Mouse (Mus musculus) frontal cortex, postnatal 10 days (tissue): ENCODE results near the gene Gps2.
A peak's percentile ranks its signal among the peaks of the same experiment; 100 is the strongest.
"Not testable (repeated sequence)": the region's sequence is repeated elsewhere in the genome, so short reads cannot be mapped to it uniquely, and the experiment has no call there.

Source experiments
- DNase-seq, 2 experiments: peaks; one replicate each; pipeline ENCODE4 v3.0.0; 2022; ENCODE audit warnings: low spot score in 2 of 2, mixed read lengths in 1 of 2

The Gps2 gene

DNA sequence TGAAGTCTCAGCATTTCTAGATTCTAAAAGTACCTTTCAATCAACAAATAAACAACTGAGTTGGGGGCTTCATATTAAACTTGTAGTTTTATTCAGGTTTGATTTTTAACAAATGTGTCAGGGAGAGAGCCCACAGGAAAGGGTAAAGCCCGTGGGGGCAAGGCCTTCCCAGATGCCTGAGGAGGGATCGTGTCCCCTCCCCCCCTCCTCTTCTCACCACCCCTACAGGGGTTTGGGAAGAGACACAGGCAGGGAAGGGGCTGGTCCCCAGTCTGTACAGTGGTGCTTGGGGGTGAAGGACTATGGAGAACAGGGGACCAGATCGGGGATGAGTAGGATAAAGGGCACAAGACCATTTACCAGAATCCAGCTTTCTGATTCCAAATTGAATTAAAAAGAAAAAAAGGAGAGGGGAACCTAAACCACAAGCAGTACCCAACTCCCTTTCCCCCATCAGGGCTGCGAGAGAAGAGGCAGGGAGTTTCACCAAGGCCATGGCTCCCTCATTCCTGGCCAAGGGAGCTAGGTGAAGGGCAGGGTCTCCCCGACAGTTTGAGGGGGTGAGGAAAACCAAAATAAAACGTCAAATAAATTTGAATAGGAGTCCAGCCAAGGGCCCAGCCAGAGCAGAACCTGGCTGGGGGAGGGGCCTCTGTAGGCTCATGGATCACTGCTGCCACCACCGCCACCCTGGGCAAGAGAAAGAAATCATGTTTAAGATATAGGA is 3.1 kb downstream of the Gps2 start:
- peak in 1 of 2 experiments; percentile 8 for DNase-seq

DNA sequence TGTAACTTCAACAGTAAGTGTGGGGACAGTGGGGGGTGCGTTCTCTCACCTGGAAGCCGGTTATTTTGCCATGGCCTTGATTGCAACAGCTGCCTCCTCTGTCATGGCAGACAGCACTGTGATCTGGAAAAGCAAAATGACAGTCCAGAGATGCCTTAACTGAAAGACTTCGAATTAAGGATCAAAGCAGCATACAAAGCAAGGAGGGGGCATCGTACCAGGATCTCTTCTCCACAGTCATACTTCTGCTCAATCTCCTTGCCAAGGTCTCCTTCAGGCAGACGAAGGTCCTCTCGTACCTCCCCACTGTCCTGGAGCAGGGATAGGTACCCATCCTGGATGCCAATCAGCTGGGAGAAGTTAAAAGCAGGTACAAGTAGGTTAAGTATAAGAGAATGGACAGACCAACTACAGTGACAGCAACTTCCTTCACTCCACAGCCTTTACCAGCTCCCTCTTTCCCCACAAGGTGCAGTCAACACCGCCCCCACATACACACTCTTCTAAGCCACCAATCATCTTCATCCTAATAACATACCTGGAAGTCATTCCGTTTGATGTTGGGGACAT is 3.8 kb downstream of the Gps2 start:
- DNase-seq = no peak

DNA sequence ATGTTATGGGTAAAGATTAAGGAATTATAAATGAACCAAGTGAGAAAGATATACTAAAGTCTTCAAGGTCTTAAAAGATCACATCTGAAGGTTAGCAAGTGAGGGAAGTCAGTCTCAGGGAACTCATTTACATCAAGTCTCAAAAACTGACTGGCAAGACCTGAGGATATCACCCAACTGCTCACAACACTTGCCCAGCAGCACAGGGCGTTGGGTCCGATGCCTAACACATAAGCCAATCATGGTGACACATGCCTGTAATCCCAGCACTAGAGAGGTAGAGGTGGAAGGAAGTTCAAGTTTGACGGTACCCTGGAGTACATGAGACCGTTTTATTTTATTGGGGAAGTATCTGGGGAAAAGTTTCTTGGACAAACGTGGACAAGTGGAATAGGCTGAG is 4.4 kb downstream of the Gps2 start:
- DNase-seq = no peak

DNA sequence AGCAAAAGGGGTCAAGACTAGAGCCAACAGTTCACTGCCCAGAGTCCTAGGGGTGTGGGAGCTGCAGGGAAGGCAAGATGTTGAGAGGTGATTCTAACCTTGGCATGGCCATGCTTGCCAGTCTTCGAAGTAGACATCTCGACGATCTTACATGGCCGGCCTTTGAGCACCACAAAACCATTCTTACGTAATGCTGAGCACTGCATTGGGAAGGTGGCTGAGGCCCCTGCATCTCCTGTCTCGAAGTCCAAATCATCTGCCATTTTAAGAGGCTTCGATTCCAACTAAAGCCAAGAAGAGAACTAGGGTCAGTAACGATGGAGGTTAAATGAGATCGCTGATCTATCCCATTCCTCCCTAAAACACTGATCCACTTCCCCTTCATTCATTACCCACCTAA is 5.4 kb downstream of the Gps2 start:
- no peak for DNase-seq

DNA sequence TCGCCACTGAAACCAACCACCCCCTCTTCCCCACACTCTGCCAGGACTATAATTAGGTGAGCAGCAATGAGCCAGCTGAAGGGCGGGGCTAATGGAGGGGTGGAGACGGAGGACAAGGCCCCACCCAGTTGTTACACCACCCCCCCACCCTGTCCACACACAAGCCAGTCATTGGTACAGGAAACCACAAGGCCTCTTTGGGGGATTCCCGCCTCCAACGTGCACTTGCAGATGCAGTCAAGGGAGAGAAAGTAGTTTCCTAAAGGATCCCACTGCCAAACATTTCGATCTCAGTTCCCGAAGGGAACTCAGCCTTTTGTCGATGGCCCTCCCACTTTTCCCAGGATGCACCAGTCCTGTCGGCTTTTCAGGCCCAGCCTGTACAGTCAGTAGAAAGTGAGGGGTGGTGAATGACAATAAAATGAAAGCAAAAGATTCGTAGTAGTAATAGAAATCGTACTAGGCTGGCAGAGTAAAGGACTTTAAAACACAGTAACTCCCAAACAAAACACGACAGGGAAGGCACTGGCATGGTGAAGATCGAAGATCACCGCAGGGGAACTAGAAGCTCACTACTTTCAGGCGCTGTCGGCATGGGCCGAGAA is 6.1 kb downstream of the Gps2 start:
- peak; percentile 44 to 59 for DNase-seq

DNA sequence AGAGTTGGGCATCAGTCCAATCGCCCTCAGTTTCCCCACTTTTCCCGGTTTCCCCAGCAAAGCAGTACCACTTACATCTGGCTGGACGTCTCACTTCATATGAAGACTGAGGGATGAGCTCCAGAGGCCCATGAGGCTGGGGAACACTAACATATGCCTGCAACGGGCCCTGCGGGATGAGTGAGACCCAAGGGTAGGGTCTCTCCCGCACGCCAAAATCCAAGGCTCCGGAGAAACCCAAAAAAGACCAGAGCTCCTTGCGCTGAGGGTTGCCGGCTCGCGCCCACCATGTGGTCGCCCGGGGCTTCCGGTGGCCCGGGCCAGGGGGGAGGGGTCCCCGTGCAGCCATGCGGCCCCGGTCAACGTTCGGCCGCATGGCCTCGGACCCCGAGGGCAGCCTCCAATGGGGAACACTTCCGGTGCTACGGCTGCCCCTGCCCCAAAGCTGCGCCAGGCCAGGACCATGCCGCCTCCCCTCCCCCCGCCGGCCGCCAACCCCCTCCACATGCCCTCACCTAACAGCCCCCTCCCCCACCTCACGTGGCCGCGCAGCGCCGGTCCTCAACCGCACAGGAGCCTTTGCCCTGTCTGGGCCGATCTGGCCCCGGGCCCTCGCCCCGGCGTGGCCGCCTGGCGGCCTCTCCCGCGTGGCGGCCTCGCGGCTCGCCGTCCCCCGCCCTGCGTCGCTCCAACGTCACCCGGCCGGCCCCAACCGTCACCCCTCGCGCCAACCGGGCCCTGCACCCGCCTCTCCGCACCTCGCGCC is 6.8 kb downstream of the Gps2 start:
- peak; percentile 56 to 66 for DNase-seq

DNA sequence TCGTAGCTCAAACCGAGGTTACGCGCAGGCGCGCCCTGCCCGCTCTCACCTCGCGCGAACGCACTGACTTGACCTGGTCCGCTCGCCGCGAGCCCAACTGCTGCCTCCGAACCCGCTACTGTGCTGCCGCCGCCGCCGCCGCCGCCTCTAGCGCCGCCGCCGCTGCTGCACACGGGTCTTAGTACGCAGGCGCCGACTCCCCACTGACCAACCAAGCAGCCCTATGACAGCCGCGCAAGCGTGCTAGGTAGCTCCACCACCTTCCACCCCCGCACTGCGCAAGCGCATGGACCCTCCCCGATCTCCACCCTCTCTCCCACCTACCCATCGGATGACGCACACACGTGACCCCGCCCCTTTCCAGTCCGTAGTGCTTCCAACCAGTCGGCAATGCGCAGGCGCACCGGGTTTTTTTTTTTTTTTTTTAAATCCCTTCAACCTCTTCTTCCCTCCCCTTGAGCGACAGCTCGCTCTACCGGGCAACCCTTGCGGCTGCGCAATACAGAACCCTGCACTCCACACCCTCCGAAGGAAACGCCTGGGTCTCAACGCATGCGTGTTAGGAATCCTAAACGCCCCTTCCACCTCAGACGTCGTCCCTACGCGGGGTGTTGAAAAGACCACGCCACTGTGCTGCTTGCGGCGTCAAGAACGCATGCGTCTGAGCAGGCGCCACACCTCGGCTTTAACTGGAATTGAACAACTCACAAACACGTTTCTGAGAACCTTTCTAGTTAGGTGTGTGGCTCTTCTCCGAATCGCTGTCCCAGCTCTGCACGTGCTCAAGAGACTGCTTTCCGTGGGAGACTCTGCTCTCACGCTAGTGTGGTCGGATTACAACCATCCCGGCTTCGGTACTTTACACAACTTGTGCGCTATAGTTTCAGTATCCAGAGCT is 7.7 kb downstream of the Gps2 start, which contains the start of gene Eif5a:
Gene Eif5a (minus strand): TSS at position 845 of the 898 bp plus-strand sequence.
- DNase-seq = peak; percentile 100

DNA sequence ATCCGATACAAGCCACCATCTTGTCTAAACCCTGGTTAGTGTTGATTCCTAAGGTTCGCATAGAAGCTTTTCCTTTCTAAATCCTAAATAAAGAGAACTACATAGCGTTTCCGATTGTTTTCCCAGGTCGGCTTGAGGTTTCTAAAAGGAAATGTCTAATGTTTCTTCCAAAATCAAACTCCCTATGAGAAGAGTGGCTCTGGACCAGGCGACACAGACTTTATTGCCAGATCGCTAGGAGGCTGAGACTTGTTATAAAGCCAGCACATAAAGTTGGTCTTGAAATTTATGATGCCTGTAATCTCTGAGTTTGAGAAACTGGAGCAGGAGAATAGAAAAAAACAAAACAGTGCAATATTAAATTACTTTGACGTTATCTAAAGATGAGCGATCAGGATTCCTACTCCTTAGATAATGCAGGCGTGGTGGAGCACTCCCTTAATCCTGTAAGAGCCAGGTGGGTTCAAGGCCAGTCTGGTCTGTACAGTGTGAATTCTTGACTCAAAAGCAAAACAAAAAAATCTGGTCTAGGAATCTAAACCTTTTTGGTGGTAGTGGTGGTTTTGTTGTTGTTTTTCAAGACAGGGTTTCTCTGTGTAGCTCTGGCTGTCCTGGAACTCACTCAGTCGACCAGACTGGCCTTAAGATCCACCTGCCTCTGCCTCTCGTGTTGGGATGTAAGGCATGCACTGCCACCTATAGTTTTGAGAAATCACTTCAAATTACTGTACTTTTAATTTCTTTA is 8.5 kb downstream of the Gps2 start:
- no peak for DNase-seq

DNA sequence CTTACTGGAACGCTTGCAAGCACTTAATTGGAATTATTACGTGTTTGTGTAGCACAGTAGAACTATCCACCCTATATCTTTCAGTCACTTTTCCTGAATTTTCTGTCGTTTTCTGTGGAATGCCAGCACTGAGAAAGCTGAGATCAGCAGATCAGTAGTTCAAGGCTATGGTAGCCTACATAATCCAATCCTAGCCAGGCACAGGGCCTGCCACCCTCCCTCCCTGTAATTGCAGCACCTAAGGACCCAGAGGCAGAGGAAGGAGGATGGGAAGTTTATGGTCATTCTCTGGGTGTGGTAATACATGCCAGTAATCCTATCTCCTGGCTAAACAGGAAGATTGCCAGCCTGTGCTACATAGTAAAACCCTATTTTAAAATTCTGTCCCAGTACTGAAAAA is 9.1 kb downstream of the Gps2 start:
- DNase-seq = no peak

DNA sequence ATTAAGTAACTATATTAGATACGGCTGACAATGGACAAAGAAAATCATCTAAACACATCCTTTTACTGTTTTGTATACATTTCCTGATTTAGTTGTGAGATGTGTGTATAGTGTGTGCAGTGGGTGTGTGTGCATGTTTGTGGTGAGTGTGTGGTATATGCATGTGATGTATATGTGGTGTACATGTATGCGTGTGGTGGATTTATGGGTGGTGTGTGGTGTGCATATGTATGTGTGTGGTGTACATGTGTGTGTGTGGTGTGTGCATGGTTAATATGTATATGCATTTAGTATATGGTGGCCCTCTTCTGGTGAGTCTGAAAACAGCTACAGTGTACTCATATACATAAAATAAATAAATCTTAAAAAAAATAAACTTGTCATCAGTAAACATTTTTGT is 13.8 kb downstream of the Gps2 start:
- no peak for DNase-seq

DNA sequence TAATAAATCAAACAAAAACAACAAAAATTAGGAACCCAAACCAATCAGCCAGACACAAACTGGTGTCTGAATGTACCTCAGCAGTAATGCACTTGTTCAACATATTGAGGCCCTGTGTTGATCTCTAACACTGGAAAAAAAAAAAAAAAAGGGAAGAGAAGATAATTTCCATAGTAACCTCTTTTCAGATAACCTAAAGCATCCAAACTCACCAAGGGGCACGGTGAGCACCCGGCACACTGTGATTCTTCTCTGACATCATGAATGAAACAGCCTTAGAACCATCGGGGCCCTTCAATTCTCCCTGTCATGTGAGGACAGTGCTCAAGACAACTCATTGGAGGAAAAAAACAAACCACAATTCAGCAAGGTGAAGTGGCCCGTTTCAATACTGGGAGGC is 16.0 kb downstream of the Gps2 start:
- no peak for DNase-seq

DNA sequence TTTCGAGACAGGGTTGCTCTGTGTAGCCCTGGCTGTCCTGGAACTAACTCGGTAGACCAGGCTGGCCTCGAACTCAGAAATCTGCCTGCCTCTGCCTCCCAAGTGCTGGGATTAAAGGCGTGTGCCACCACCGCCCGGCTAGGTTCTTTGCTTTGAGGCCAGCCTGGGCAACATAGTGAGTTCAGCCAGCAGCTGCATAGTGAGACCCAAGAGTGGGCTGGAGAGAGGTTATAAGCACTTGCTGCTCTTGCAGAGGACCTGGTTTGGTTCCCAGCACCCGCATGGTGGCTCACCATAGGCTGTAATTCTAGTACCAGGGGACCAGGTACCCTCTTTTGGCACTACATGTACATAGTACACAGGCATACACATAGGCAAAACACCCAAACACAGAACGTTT is 16.5 kb downstream of the Gps2 start:
- not testable (repeated sequence) for DNase-seq

DNA sequence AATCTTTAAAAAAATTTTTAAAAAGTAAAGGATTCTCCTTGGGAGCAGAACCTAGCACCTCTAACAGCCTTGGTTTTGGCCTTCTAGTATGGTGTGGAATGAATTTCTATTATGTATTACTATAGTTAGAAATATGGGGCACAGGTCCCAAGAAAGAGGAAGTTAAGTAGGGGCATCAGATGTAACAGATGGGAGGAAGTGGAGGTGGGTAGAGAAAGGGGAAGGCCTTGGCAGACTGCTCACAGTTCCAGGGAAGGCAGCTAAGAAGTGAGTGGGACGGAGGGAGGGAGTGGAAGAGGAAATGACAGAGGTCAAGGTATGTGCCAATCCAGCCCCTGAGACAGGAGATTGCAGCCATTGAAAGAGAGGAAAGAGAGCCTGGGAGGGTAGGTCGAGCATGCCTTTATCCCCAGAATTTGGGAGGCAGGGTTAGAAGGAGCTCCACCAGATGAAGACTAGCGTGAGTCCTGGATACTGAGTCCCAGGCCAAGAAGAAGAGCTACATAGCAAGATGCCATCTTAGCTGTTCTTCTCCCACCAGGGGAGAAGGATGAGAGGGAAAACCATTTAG is 17.4 kb downstream of the Gps2 start:
- DNase-seq = no peak

DNA sequence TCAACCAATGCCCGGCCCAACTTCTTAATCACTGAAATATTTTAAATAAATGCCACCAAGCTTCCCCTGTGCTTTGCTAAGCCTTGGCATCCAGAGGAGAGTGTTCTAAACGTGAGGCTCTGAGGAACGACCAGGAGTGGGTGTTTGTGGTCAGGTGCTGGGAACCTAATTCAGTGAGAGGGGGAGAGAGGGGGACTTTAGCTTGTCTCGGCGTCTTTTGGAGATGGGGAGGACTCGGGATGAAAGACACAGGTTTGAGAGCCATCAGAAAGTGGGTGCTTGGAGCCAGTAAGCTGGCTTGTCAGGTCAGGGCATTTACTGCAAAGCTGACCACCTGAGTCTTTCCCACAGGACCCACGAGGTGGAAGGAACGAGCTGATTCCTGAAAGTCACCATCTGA is 18.1 kb downstream of the Gps2 start:
- no peak for DNase-seq

DNA sequence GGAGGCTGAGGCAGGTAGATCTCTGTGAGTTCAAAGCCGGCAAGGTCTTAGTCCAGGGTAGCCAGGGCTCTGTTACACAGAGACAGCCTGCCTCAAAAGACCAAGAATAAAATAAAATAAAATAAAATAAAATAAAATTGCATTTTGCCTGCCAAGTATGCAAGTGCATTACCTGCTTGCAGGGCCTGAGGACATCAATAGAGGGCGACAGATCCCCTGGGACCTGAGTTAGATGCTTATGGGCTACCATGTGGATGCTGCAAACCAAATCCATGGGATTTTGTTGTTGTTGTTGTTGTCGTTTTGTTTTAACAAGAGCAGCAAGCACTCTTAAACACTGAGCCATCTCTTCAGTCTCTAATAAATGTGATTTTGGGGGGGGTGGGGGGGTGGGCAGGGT is 18.6 kb downstream of the Gps2 start:
- DNase-seq = no peak

DNA sequence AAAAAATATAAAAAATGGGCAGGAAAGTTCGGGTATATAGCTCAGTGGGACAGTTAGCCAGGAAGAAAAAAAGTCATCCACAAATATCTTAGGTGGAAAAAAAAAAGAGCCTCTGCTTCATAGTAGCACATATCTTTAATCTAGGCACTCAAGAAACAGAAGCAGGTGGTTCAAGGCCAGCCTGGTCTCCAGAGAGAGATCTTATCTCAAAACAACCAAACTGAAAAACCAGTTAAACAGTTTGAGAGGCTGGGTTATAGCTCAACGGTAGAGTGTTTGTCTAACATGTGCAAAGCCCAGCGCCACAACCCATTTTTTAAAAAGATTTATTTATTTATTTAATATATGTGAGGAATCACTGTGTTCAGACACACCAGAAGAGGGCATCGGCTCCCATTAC is 19.4 kb downstream of the Gps2 start:
- no peak for DNase-seq

DNA sequence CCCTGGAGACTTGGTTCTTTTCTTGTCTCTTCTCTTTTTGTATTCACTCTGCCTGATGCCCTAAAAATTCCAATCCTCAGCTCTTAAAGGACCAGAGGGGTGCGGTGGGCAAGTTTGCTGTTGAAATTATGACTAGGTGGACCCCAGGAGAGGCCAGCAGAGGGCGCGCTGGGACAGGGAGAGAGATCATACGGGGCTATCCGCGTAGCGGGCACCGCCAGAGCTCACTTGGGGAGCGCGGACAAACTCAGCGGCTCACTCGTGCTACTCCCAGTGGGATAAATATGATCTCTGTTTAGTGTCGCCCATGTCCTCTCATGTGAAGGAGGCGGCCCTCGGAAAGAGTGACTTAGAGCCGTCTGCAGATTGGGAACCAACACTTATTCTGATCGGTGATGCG is 20.5 kb downstream of the Gps2 start:
- DNase-seq = peak; percentile 63 to 86

DNA sequence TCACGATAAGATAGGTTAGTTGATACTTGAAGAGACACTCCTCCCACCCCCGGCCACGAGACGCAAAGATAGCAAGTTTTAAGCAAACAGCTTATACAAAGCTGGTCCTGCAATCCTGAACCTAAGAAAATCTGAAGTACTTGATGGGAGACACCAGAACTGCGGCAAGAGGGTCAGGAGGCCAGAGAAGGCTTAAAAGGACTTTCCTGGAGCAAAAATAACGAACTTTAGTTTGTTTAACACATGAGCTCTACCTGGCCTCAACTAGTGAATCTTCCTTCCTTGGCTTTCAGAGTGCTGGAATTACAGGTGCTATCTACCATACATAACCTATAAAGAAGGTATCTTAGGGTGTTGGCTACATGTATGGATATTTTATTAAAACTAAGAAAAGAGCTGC is 21.0 kb downstream of the Gps2 start:
- DNase-seq = no peak

DNA sequence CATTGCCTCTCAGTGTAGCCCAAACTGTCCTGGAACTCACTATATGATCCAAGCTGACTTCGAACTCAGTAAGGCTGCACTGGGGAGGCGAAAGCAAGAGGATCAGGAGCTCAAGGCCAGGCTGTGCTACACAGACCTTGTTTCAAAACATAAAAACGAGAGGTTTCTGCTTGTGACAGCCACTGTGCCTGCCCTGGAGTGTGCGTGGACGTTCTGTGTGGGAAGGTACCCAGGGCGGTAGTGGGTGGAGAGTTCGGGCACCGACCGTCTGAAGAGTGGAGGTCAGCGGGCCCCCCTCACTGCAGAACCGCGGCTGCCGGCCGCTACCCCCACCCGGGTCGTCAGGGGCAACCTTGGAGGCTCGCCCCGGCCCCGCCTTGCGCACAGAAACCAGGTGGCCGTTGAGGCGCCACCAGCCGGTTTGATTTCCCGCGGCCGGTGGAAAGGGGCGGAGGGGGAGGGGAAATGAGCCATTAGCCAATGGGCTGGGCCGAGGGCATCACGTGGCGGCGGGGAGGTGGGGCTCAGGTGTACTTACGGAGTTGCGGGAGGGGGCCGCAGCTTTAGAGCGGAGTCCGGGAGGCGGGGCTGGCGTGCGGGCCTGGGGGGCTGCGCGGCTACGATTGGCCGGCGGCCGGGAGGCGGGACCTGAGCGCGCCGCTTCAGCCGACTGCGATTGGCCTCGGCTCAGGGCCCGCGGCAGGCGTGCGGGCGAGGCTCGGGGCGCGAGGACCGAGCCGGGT is 21.6 kb downstream of the Gps2 start, which contains the start of gene Ybx2:
Gene Ybx2 (plus strand): TSS at position 660 of the 743 bp plus-strand sequence.
- peak; percentile 81 to 84 for DNase-seq

DNA sequence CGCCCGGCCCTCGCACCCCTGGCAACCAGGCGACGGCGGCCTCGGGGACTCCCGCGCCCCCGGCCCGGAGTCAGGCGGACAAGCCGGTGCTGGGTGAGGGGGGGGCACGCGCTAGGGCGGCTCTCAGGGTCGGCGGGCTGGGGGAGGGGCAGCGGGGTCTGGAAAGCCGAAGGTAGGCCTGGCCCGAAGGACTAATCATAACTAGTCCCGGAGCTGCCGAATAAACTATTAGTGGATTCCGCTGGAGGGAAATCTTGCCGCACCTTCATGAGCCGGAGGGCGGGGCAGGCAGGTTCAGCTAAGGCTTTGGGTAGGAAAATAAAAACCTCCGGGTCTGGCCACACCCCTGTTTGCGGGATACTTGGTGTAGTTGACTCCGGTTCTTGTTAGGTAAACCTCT is 22.5 kb downstream of the Gps2 start:
- DNase-seq = no peak
